ENCODE assay signal across 17 mouse cellular contexts in the genomic region with DNA sequence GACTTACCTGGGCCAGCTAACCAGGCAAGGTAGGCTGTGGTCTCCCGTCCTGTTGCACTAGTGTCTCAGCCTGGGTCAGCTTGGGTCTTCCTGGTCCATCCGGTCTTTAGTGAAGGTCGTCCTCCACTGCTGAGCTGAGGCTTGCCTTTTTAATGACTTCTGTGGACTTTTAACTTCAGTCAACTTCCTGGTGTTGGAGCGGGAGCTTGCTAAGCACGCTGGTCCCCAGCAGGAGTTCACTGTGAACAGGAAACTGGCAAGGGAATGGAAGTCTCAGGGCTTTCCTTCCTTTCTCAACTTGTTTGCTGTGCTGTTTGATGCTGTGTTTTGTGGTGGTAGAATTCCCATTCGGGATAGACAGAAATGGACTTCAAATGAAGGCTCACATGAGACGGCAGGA. TPM values are rescaled to one million over a fixed set of nuclear protein-coding genes. Genes with fewer than 3 reads are reported as not detected.
"Had no signal": no experiment of that assay in that cellular context is flagged by ENCODE, and none has a peak within 500 bp of the region (broad histone marks: within the 10 kb centered on the region; RNA-seq: fewer than 3 reads in every experiment).

No protein-coding gene starts in this region.

- H3K4me1 ChIP-seq: limb, embryonic 15.5 days had no signal

- H3K27me3 ChIP-seq: limb, embryonic 15.5 days; liver, embryonic 12.5 days; midbrain, embryonic 13.5 days; neural tube, embryonic 15.5 days had no signal

- H3K4me2 ChIP-seq: limb, embryonic 15.5 days; liver, embryonic 12.5 days; midbrain, embryonic 13.5 days; neural tube, embryonic 15.5 days had no signal

- DNase-seq: layer of hippocampus, postnatal 36 days; right cerebral cortex, adult 18-20 months; right cerebral cortex, postnatal 25 days; thymus, postnatal 4 days had no signal

- H3K9ac ChIP-seq: limb, embryonic 15.5 days; liver, embryonic 12.5 days; midbrain, embryonic 13.5 days; neural tube, embryonic 15.5 days had no signal

- ATAC-seq: liver, embryonic 12.5 days; midbrain, embryonic 13.5 days had no signal

- H3K4me3 ChIP-seq: limb, embryonic 15.5 days; liver, embryonic 12.5 days; midbrain, embryonic 13.5 days; myocyte; neural tube, embryonic 15.5 days had no signal

- H3K27ac ChIP-seq: limb, embryonic 15.5 days; liver, embryonic 12.5 days; midbrain, embryonic 13.5 days; neural tube, embryonic 15.5 days; stomach, postnatal 0 days had no signal

- H3K36me3 ChIP-seq: limb, embryonic 15.5 days had no signal

- H3K9me3 ChIP-seq: limb, embryonic 15.5 days; liver, embryonic 12.5 days; midbrain, embryonic 13.5 days; neural tube, embryonic 15.5 days had no signal

RNA-seq across cellular contexts. Expression of a gene that starts 23.4 kb away (rescaled TPM):
- total RNA-seq: layer of hippocampus, postnatal 36 days; left cerebral cortex, adult 8-10 months; left cerebral cortex, postnatal 25 days had no signal
- polyA plus RNA-seq: kidney, embryonic 14.5 days; limb, embryonic 11.5 days; limb, embryonic 15.5 days; liver, embryonic 16.5 days; lung, embryonic 16.5 days; midbrain, embryonic 13.5 days; neural tube, embryonic 11.5 days; neural tube, embryonic 15.5 days; stomach, postnatal 0 days had no signal
